Mouse (Mus musculus): ENCODE results near the gene Zdhhc14. TPM values are rescaled to one million over a fixed set of nuclear protein-coding genes. Genes with fewer than 3 reads are reported as not detected.

Gene Zdhhc14
- total RNA-seq, 2 experiments from 2014 or later, result 9.8 to 17.2 TPM

- peak; percentile 30 for ATAC-seq (replicated peaks; ENCODE audit: low FRiP score, low TSS enrichment, poor library complexity, severe bottlenecking)
Observed at GRCm38 (mm10) chr17:5752716-5753585, 260.6 kb downstream of the Zdhhc14 start.

DNA sequence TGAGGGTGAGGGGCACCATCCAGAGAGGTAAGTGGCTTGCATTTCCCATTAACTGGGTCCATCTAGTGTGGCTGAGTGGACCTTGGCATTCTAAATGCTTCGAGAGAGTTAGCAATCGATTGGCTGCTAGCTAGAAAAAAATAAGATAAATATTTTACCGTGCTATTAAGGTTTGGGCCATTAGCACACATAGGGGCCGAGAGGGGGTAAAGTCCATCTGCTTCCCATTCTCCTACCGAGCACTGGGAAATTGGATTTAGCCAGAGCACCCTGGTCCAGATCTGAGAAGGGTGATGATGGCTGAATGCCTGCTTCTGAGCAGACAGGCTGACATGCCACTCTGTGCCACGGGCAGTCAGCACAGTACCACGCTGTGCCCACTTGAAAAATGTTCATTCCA, 263.1 kb downstream of the Zdhhc14 start:
- ATAC-seq (replicated peaks; ENCODE audit: low FRiP score, low TSS enrichment, poor library complexity, severe bottlenecking), result no peak

GRCm38 (mm10) chr17:5756065-5756464, 263.7 kb downstream of the Zdhhc14 start:
- no peak for ATAC-seq (replicated peaks; ENCODE audit: low FRiP score, low TSS enrichment, poor library complexity, severe bottlenecking)

DNA sequence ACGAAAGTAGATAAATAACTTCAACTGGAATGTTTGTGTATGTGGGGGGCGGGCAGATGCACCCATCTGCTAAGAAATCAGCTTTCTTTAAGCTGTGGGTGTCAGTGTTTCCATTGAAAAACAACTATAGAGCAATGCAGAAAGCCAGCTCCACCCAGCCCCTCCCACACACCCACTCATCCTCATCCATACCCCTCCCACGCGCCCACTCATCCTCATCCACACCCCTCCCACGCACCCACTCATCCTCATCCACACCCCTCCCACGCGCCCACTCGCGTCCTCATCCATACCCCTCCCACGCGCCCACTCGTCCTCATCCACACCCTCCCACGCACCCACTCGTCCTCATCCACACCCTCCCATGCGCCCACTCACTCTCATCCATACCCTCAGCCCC, 264.5 kb downstream of the Zdhhc14 start:
- ATAC-seq (replicated peaks; ENCODE audit: low FRiP score, low TSS enrichment, poor library complexity, severe bottlenecking), result no peak

- no peak for ATAC-seq (replicated peaks; ENCODE audit: low FRiP score, low TSS enrichment, poor library complexity, severe bottlenecking)
Observed at GRCm38 (mm10) chr17:5763768-5764167, 271.4 kb downstream of the Zdhhc14 start.

GRCm38 (mm10) chr17:5764270-5764669, 271.9 kb downstream of the Zdhhc14 start:
- ATAC-seq (replicated peaks; ENCODE audit: low FRiP score, low TSS enrichment, poor library complexity, severe bottlenecking), result no peak

- ATAC-seq (replicated peaks; ENCODE audit: low FRiP score, low TSS enrichment, poor library complexity, severe bottlenecking), result no peak
Observed at GRCm38 (mm10) chr17:5765746-5766145, 273.4 kb downstream of the Zdhhc14 start.

DNA sequence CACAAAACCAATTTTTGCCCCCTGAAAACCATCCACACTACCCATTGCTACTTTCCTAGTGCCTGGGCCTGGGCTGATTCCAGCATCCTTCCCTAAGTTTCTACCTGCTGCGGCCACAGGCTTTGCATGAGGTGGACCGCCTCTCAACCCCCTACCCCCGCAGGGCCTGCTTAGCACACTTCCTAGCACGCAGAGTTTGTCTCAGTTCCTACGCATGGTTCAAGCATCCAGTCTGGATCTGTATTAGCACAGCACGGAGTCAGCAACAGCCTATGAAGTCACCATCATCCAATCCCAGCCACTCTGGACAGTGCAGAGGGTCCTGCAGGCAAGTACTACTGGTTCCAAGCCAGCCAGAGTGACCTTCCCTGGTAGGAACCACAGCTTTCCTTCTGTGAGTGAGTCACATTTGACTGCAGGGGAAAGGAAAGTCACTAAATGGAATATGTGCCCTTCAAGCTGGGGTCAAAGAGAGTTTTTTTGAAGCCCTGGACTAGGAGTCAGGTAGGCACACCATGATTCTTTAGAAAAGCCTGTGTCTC, 275.9 kb downstream of the Zdhhc14 start:
- ATAC-seq (replicated peaks; ENCODE audit: low FRiP score, low TSS enrichment, poor library complexity, severe bottlenecking), result no peak

GRCm38 (mm10) chr17:5768810-5769520, 276.6 kb downstream of the Zdhhc14 start:
- ATAC-seq (replicated peaks; ENCODE audit: low FRiP score, low TSS enrichment, poor library complexity, severe bottlenecking), result no peak

DNA sequence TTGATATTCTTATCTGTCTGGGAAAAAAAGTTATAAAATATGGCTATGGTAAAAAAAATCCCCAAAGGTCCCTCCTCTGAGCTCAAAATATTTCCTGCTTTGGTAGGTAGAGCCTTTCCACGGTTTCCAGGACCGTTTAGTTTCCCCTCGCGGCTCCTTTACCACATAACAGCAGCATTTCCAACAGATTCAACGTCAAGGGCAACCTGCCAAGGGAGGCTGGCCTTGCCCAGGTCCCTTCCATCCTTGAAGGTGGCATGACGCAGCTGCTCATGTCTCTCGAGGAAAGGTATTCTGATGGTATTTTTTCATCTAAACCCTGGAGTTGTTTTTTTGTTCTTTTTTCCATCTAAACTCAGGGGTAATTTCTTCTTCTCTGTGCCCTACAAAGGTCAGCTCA, 277.4 kb downstream of the Zdhhc14 start:
- 0 out of 2 replicates have a peak, but pooled peaks have one; percentile 57 for ATAC-seq (replicated peaks; ENCODE audit: low FRiP score, low TSS enrichment, poor library complexity, severe bottlenecking)

- peak; percentile 58 for ATAC-seq (replicated peaks; ENCODE audit: low FRiP score, low TSS enrichment, poor library complexity, severe bottlenecking)
Observed at GRCm38 (mm10) chr17:5770265-5771249, 278.2 kb downstream of the Zdhhc14 start.

DNA sequence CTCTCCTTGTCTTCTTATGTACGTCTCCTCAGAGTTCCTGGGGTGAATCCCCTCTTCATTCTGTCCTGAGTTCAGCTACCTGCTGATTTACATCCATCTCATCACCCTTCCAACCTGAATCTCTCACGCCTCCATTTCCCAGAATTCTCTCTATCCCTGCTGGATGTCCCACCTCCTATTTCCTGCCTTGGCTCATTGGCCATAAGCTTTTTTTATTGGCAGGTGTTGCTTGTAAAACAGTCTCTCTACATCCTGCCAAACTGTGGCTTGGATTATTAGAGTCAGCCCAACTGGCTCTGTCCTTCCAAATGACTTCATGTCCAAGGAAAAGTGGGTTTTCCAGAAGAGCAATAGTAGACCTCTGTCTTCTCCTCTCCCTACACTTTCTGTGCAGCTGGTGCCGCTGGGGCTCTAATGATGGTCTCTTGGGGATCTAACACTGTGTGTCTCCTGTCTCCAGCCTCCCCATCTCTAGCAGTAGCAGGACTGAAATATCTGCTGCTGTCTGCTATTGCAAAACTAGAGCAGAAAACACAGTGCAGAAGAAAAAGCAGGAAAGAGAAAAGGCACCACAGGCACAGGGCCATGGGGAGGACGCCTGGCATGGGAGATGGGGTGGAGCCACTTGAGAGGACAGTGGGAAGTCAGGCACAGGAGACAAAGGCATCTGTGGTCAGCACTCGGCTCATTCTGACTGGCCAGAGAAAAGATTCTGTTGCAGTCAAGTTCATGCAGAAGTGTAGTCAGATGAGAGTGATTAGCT, 288.0 kb downstream of the Zdhhc14 start:
- no peak for ATAC-seq (replicated peaks; ENCODE audit: low FRiP score, low TSS enrichment, poor library complexity, severe bottlenecking)

DNA sequence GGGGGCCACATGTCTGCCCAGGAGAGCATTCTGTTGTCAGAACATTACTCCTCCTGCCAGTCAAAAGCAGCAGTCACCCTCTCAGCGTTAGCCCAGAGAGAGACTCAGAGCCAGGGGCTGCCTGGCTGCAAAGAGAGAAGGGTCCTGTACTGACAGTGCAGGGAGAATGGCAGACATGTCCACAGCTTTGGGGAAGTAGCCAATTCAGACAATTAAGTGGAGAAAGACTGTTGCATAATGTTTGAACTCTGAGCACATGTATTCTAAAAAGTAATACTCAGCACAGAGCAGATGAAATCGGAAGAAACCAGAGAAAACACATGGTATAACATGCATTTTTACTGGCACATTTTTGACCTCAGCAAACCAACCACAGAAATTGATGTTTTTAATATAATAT, 292.9 kb downstream of the Zdhhc14 start:
- no peak for ATAC-seq (replicated peaks; ENCODE audit: low FRiP score, low TSS enrichment, poor library complexity, severe bottlenecking)

DNA sequence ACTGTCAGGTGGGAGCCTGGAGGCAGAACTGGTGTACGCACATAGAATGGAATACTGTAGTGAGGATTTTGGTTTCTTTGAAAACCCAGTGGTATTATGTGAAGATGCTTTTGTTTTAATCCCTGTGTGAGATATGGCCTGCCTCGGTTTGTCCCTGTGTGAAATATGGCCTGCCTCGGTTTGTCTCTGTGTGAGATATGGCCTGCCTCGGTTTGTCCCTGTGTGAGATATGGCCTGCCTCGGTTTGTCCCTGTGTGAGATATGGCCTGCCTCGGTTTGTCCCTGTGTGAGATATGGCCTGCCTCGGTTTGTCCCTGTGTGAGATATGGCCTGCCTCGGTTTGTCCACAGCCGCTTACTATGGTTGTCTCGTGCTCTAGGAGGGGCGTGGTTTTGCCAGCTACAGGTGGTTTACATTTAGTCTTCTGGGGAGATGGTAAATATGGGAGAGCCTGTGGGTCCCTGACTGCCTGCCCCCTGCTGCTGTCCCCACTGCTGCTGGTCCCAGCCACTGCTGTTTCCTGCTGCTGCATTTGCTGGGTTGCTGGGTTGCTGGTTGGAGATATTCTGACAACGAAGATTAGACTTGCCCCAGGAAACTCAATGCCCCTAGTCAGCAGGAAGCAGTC, 299.9 kb downstream of the Zdhhc14 start:
- no peak for ATAC-seq (replicated peaks; ENCODE audit: low FRiP score, low TSS enrichment, poor library complexity, severe bottlenecking)

DNA sequence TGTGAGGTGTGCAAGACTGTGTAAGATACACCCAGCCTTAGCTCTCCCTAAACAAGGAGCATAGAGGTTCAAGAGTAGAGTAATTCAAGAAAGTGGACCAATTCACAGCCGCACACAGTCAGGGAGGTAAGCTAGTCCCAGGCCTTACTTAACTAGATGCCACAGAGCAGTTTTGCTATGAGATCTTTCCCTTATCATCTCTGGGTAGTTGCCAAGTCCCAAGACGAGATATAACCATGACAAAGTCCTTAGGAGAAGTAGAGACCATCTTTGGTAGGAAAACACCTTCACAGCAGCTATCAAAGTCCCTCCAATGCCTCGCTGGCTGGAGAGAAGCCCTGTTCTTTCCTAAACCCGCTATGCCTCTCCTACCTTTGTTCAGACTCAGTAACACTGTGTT, 301.2 kb downstream of the Zdhhc14 start:
- no peak for ATAC-seq (replicated peaks; ENCODE audit: low FRiP score, low TSS enrichment, poor library complexity, severe bottlenecking)

DNA sequence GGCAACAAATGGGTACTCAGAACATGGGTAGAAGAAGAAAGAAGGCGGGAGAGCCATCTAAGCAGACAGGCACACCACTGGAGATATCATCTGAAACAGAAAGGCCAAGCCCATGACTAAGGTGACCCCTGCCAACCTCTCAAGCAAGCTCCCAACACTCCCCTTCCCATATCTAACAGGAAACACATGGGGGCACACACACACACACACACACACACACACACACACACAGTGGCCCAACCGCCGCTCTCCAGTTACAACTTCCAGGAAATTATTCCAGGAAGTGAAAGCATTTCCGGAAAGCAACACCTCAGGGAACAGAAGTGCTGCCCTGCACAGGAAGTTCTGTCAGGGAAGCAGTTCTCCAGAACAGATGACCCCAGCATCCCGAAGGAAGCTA, 301.9 kb downstream of the Zdhhc14 start:
- peak; percentile 23; the same call in 1 of the 2 replicates for ATAC-seq (replicated peaks; ENCODE audit: low FRiP score, low TSS enrichment, poor library complexity, severe bottlenecking)

DNA sequence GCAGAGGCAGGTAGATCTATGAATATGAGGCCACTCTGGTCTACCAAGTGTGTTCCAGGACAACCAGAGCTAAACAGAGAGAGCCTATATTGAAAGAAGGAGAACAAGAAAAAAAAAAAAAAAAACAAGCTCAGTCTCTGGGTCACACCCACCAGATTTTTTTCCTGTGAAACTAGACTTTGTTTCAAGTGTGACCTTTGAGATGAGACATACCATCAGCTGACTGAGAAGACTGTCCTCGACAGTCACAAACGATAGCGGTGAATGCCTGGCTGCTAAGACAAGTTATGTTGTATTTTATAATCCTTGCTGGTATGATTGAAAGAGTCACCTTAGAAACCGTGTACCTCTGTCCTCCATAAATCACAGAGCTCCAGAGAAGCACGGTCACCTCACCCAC, 303.0 kb downstream of the Zdhhc14 start:
- no peak for ATAC-seq (replicated peaks; ENCODE audit: low FRiP score, low TSS enrichment, poor library complexity, severe bottlenecking)

- peak; percentile 74 for ATAC-seq (replicated peaks; ENCODE audit: low FRiP score, low TSS enrichment, poor library complexity, severe bottlenecking)
Observed at GRCm38 (mm10) chr17:5795878-5796277, 303.5 kb downstream of the Zdhhc14 start.

All from megakaryocyte-erythroid progenitor cell, adult 5-6 weeks (primary cell).